Mouse (Mus musculus): ENCODE results near the gene Gpr68. TPM values are rescaled to one million over a fixed set of nuclear protein-coding genes. Genes with fewer than 3 reads are reported as not detected.

Gene Gpr68
- total RNA-seq, 4 experiments from 2014 or later, result 1.3 to 4.4 (median 2.1) TPM

Other genes with a start within 250 kb of the Gpr68 start
- gene Rps6ka5, start 181.2 kb downstream of the Gpr68 start, total RNA-seq (2022), result 1 to 10 TPM; 4.7 to 8.7 (median 6.9) TPM
- gene Dglucy, start 129.1 kb downstream of the Gpr68 start, total RNA-seq (2022), result 10 to 100 TPM; 20.7 to 31.2 (median 23.0) TPM
- gene Ccdc88c, start 120.9 kb upstream of the Gpr68 start, total RNA-seq (2022), result 1 to 10 TPM; 1.4 to 4.0 (median 2.7) TPM
- gene Ppp4r3a, start 175.5 kb upstream of the Gpr68 start, total RNA-seq (2022), result 10 to 100 TPM; 49.5 to 59.5 (median 49.9) TPM

Measured in adrenal gland, adult 8-10 months (tissue).